Mouse (Mus musculus): ENCODE results near the gene Dctn5.
"Not testable (repeated sequence)": the region's sequence is repeated elsewhere in the genome, so short reads cannot be mapped to it uniquely, and the experiment has no call there.

Gene Dctn5

GRCm38 (mm10) chr7:122132497-122133337 lies at the start of gene Dctn5, which contains the start of gene Palb2:
TSS of gene Dctn5 (plus strand) at chr7:122133041.
TSS of gene Palb2 (minus strand) at chr7:122132985.
- DNase-seq (ENCODE audit: extremely low read depth, low read depth), result peak; percentile 98

DNA sequence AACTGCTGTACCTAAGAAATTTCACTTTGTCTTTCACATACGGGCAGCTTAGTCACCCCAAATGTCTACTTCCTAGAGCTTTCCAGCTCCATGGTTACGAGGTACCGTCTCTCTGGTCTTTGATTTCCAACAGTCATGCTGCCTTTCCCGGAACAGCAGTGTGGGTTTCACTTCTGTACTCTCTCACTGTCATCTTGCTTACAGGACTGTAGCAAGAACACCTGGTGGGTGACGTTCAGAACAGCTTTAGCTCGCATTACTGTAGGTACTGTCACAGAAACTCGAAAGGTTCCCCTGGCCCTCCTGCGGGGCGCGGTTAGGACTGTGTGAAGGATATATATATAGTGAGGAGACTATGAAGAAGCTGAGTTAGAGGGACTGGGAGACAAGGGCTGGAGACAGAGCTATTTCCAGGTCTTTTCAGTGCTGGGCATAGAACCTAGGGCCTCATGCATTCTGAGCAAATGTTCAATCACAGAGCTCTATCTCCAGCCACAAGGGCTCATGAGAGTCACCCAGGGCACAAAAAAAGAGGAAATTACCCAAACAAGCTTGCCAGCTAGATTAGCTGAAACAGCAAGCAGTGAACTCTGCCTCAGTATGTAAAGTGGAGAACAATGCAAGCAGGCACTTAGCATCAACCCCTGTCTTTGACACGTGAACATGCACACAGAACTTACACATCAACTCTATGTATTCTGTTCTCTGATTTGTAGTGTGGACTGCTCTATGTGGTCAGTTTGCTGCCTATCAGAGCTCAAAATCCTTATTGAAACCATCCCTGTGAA lies 45.5 kb upstream of the Dctn5 start:
- no peak for DNase-seq (ENCODE audit: extremely low read depth, low read depth)

- DNase-seq (ENCODE audit: extremely low read depth, low read depth), result peak; percentile 26
Observed at GRCm38 (mm10) chr7:122094564-122095330, 38.1 kb upstream of the Dctn5 start.

DNA sequence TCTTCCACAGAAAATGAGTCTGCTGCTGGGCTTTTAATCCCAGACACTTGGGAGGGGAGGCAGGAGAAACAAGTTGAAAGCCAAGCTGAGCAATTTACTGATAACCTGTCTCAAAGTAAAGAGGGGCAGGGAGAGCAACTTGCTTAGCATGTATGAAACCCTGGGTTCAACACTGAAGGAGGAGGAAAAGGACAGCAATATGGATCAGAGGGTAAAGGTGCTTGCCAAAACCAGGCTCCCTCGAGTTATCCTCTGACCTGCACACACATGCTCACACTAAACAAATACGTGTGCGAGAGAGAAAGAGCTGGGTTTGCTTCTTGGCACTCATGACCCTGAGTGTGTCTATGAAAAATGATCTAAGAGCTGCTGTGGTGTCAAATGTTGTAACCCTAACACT lies 34.8 kb upstream of the Dctn5 start:
- DNase-seq (ENCODE audit: extremely low read depth, low read depth), result no peak

- peak; percentile 46 for DNase-seq (ENCODE audit: extremely low read depth, low read depth)
Observed at GRCm38 (mm10) chr7:122099222-122099621, 33.6 kb upstream of the Dctn5 start.

- DNase-seq (ENCODE audit: extremely low read depth, low read depth), result not testable (repeated sequence)
Observed at GRCm38 (mm10) chr7:122101014-122101746, 31.7 kb upstream of the Dctn5 start.

DNA sequence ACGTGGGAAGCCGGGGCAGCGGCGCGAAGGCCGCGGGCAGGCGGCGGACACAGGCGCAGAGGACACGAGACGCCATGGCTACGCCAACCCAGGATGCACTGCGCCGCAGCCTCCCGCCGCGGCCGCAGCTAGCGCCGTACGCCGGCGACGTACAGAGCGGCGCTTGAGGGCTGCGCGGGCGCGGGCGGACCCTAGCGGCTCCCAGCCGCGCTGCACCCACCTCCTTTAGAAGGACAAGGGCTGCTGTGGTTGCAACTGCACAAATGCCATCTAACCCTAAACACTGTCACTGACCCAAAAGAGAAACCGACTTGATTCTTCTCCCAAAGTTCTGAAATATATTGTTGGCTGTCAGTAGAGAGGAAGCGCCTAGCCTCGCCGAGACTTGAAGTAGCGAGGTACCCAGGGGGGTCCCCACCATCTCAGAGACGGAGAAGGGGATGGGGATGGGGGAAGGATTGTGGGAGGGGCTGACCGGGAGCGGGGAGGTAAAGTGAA lies 31.0 kb upstream of the Dctn5 start, which contains the start of gene Ndufab1:
TSS of gene Ndufab1 (minus strand) at position 140 of the 498 bp plus-strand sequence.
- DNase-seq (ENCODE audit: extremely low read depth, low read depth), result peak; percentile 82

DNA sequence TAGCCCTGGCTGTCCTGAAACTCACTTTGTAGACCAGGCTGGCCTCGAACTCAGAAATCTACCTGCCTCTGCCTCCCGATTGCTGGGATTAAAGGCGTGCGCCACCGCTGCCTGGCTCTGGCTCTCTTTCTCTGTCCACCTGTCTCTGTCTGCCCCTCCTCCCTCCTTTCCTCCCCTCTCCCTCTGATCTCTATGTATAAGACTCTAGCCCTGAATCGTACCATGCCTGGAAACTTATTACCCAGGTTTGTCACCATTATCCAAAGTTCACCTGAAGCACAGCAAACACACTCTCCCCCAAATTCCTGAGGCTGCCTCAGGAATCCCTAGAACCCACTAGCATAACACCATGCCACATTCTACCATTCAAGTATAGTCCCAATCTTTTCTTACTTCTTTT lies 24.6 kb upstream of the Dctn5 start:
- DNase-seq (ENCODE audit: extremely low read depth, low read depth), result no peak

DNA sequence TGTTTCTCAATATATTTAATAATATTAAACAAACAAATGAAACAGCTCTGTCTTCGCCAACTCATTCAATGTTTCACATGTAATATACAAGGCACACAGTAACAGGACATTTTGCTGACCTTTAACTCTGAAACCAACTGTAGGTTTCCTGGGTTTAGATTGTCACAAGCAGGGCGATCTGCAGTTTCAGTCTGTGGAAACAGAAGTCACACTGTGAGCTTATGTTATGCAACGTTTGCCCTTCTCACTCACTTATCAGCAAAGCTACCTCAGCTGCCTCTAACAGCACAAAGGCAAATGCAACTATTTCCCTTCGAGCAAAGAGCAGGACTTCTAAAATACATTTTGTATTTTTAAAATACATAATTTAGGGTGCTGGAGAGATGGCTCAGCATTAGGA lies 9.3 kb upstream of the Dctn5 start:
- DNase-seq (ENCODE audit: extremely low read depth, low read depth), result no peak

DNA sequence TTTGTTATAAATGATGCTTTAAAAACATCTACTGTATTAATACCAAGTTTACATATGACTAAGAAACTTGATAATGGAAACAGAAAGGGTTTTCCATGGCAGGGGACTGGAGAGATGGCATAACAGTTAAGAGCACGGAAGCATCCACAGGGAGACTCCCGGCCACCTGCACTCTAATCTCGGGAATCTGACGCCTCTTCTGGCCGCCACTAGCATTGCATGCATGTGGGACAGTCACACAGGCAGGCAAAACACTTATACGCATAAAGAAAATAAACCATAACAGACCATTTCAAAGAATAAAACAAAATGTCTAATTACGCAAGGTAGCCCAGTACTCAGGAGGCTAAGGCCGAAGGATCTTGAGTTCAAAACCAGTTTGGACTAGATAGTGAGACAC lies 7.2 kb upstream of the Dctn5 start:
- DNase-seq (ENCODE audit: extremely low read depth, low read depth), result no peak

- DNase-seq (ENCODE audit: extremely low read depth, low read depth), result no peak
Observed at GRCm38 (mm10) chr7:122126946-122127345, 5.9 kb upstream of the Dctn5 start.

DNA sequence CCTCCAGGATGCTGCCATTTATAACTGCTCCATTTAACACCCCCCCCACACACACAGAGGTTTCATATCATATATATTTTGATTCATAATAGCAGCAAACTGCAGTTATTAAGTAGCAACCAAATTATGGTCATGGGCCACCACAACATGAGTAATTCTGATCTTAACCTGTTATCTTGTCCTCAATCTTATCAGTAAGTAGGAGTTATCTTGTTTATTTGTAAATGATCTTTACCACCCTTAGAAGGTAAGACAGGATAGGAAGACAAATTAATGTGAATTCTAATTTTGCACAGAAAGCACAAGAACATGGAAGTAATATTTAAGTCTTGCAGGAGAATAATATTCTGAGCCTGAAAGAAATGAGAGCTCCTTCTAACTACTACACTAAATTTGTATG lies 1.0 kb upstream of the Dctn5 start:
- no peak for DNase-seq (ENCODE audit: extremely low read depth, low read depth)

DNA sequence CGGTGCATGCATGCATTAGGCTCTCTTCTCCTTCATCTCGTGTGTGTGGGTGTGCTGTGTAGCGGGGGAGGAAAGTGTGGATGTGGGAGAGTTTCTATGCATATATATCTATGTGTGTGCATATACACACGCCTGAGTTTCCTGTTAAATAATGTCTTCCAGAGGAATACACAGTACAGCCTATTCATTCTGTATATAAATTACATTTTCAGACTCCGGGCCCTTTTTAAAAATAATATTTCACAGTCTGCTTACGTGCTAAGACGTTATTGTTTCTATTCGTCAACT lies 441 bp downstream of the Dctn5 start:
- no peak for DNase-seq (ENCODE audit: extremely low read depth, low read depth)

DNA sequence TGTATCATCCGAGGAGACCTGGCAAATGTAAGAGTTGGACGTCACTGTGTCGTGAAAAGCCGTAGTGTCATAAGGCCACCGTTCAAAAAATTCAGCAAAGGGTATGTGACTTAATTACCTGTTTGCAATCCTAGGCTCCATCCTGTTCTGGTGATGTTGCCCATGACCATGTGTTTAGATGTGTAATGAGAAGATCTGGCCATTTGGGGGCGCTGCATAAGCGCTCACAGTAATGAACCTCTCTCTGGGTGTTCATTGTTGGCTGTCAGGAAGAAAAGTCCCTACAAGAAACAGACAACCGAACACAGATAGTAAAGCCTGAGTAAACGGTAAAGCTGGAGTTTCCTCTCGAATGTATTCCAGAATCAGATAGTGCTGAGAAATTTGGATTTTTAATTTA lies 2.2 kb downstream of the Dctn5 start:
- DNase-seq (ENCODE audit: extremely low read depth, low read depth), result no peak

GRCm38 (mm10) chr7:122137071-122137470 lies 4.2 kb downstream of the Dctn5 start:
- no peak for DNase-seq (ENCODE audit: extremely low read depth, low read depth)

- no peak for DNase-seq (ENCODE audit: extremely low read depth, low read depth)
Observed at GRCm38 (mm10) chr7:122138190-122138589, 5.3 kb downstream of the Dctn5 start.

DNA sequence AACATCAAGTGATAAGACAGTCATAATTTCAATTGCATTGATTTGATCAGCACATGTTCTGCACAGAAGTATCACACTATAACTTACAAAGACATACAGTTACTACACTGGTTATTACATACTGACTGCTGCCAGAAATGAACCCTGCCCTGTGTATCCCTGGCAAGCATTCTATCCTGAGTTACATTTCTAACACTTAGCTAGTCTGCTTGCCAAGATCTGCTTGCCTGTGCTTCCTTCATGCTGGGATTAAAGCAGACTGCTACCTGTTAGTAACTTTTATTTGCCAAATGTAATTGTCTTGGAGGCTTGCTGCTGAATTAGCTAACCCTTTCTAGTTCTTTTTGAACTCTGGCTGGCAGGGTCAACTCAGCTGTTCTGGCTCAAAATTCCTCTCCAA lies 8.2 kb downstream of the Dctn5 start:
- no peak for DNase-seq (ENCODE audit: extremely low read depth, low read depth)

DNA sequence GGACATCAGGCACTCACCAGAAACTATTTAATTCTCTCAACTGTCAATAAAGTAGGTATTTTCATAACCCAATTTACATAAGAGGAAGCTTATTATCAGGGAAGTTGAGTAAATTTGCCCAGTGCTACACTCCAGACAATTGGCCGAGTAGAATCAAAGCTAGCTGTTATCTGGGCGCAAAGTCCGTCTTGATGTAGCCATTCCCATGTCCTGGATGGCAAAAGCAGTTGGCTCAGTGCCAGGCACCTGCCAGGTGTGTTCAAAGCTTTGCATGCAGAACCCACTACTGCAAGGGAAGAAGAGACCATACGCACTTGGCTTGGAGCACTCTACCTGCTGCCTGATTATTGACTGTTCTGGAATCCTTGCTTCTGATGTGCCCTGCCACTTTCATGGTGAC lies 19.6 kb downstream of the Dctn5 start:
- DNase-seq (ENCODE audit: extremely low read depth, low read depth), result no peak

GRCm38 (mm10) chr7:122158488-122158887 lies 25.6 kb downstream of the Dctn5 start:
- DNase-seq (ENCODE audit: extremely low read depth, low read depth), result no peak

DNA sequence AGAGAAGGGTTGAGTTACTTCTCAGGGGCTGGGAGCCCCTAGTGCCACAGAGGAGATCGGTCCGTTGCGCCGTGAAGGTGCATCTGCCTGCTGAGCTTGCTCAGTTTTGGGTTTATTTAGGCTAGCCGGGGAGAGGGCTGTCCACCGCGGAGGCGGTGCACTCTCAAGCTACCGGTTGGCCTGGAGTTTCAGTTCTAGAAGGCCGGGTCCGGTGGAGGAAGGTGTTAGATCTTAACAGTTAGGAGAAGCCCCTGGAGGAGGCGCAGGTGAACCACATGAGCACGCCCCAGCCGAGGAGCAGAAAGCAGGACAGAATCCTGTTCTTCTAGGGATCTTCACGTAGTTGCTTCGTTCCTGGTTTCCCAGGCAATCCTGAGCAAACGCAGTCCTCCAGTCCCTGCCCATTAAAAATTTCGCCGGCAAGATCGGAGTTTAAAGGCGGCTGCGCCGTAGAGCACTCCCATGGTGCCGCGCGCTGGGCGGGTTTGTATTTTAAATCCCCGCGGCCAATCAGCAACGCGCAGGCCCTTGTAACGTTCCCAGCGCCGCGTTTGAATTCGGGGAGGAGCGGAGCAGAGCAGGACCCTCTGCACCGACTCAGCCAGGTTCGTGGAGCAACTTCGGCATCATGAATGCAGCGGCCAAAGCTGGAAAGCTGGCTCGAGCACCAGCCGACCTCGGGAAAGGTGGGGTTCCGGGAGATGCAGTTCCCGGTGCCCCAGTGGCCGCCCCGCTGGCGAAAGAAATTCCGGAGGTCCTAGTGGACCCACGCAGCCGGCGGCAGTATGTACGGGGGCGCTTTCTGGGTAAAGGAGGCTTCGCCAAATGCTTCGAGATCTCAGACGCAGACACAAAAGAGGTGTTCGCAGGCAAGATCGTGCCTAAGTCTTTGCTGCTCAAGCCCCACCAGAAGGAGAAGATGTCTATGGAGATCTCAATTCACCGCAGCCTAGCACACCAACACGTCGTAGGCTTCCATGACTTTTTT lies 26.4 kb downstream of the Dctn5 start, which contains the start of gene Plk1:
TSS of gene Plk1 (plus strand) at position 525 of the 988 bp plus-strand sequence.
- DNase-seq (ENCODE audit: extremely low read depth, low read depth), result peak; percentile 76
